Mouse (Mus musculus): ENCODE measurements around the gene 4930470P17Rik.

GRCm38 (mm10) chr2:170535841-170536240, 66.0 kb downstream of the 4930470P17Rik start:
- TF ChIP-seq GATA1 (IDR thresholded peaks at IDR 0.05; ENCODE audit: low read length), result no peak
- TF ChIP-seq TAL1 (IDR thresholded peaks at IDR 0.05; ENCODE audit: low read length), result no peak
